Mouse (Mus musculus) erythroid progenitor cell, adult 5-6 weeks (primary cell): ENCODE results near the gene Znhit6. TPM values are rescaled to one million over a fixed set of nuclear protein-coding genes. Genes with fewer than 3 reads are reported as not detected.
A peak's percentile ranks its signal among the peaks of the same experiment; 100 is the strongest.

Experiments used
- ATAC-seq: replicated peaks from 2 replicates; pipeline ENCODE4 v1.8.0; 2016; ENCODE audit warnings: moderate number of reproducible peaks, mild to moderate bottlenecking, moderate TSS enrichment, inconsistent platforms; ENCODE audit not compliant: poor library complexity, low FRiP score, severe bottlenecking
- total RNA-seq, 2 experiments: library from RNA; stranded (forward) in 1 of 2; stranded (reverse) in 1 of 2; fragments of 150-400 nt in 1 of 2; fragments of 186-747, 209-891 nt in 1 of 2; gene quantifications; 2 replicates each; pipeline versions ENCODE4 v1.2.3 to v1.2.4; 2015 to 2017; ENCODE audit warnings: low replicate concordance in 2 of 2

Gene Znhit6
- total RNA-seq, 2 experiments from 2014 or later: 0.23 to 6.7 TPM

- ATAC-seq: no peak
These were observed 26.6 kb downstream of the Znhit6 start for GRCm38 (mm10) chr3:145602410-145603206.

GRCm38 (mm10) chr3:145605437-145606123, 29.6 kb downstream of the Znhit6 start:
- ATAC-seq: no peak

GRCm38 (mm10) chr3:145608320-145608719, 32.3 kb downstream of the Znhit6 start:
- ATAC-seq: no peak

GRCm38 (mm10) chr3:145612662-145613061, 36.7 kb downstream of the Znhit6 start:
- ATAC-seq: 0 out of 2 replicates have a peak, but pooled peaks have one; percentile 52

GRCm38 (mm10) chr3:145613234-145613633, 37.2 kb downstream of the Znhit6 start:
- no peak for ATAC-seq

GRCm38 (mm10) chr3:145614362-145615115, 38.5 kb downstream of the Znhit6 start:
- ATAC-seq: no peak

GRCm38 (mm10) chr3:145618299-145618698, 42.3 kb downstream of the Znhit6 start:
- ATAC-seq: no peak

- no peak for ATAC-seq
These were observed 43.8 kb downstream of the Znhit6 start for GRCm38 (mm10) chr3:145619621-145620365.

- ATAC-seq: no peak
These were observed 45.2 kb downstream of the Znhit6 start for GRCm38 (mm10) chr3:145621209-145621608.

- ATAC-seq: no peak
These were observed 47.0 kb downstream of the Znhit6 start for GRCm38 (mm10) chr3:145623047-145623446.

GRCm38 (mm10) chr3:145624786-145625185, 48.8 kb downstream of the Znhit6 start:
- no peak for ATAC-seq

GRCm38 (mm10) chr3:145625546-145625945, 49.5 kb downstream of the Znhit6 start:
- no peak for ATAC-seq

- no peak for ATAC-seq
These were observed 50.1 kb downstream of the Znhit6 start for GRCm38 (mm10) chr3:145626063-145626462.

GRCm38 (mm10) chr3:145627830-145628229, 51.8 kb downstream of the Znhit6 start:
- ATAC-seq: no peak

- no peak for ATAC-seq
These were observed 52.6 kb downstream of the Znhit6 start for GRCm38 (mm10) chr3:145628643-145629042.

GRCm38 (mm10) chr3:145632888-145633287, 56.9 kb downstream of the Znhit6 start:
- ATAC-seq: no peak

- ATAC-seq: no peak
These were observed 58.2 kb downstream of the Znhit6 start for GRCm38 (mm10) chr3:145634002-145634710.

- no peak for ATAC-seq
These were observed 64.2 kb downstream of the Znhit6 start for GRCm38 (mm10) chr3:145640170-145640569.

GRCm38 (mm10) chr3:145640583-145640982, 64.6 kb downstream of the Znhit6 start:
- no peak for ATAC-seq
